Mouse (Mus musculus): ENCODE data around the gene Nrip1. TPM values are rescaled to one million over a fixed set of nuclear protein-coding genes. Genes with fewer than 3 reads are reported as not detected.

Gene Nrip1
- 10 to 100 TPM; 20.6 to 32.3 TPM for total RNA-seq (2021)
- 3.1 and 6.7 TPM in 2 replicates for polyA plus RNA-seq (2012; rRNA removed)
- long read RNA-seq, partial matches to known transcripts, result 0 of 1 reads
- long read RNA-seq, other reads (novel, unspliced or antisense), result 1 of 1 reads

DNA sequence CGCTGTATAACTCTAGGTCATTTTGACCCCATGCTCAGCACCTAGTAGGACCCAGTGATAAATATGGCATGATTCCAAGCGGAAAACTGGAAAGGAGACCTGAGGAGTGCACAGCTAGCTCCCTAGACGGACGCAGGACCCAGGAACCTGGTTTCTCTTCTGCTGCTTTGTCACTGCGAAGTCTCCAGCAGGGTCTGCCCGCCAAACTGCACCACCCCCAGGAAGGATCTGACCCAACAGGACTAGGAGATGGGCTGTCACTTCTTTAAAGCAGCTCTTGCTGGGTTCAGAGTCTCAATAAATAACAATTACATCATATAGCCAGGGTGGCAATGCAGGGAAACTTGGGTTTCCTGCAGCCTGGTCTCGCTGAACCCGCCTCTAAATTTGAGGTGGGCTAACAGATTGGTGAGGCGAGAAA, at the start of gene Nrip1:
Gene Nrip1, minus strand, starts transcription at position 157 of the 421 bp plus-strand sequence.
- intact Hi-C loops (cut with DNase I), result loop anchor here (2.0 to 10.0 kb wide), 8 partner anchors 51 to 606 kb away; partner anchors contain the start of gene Hspa13
- Histone ChIP-seq H3K9ac (ENCODE audit: low read depth, low read length) (peak within 1 kb of the TSS; percentile 99), H3K4me3 (peak within 1 kb of the TSS; percentile 75), H3K36me3 (ENCODE audit: control insufficient read depth, insufficient read depth, low read length) (peaks cover 15% of the 10 kb centered on the region), H3K27me3 (ENCODE audit: control insufficient read depth, insufficient read depth, low read length) (no peaks in the 10 kb centered on the region), H3K27ac (peak within 1 kb of the TSS; percentile 99), H3K79me2 (replicated peaks; ENCODE audit: control insufficient read depth, insufficient read depth, low read length) (peaks cover 3% of the 10 kb centered on the region), H3K4me1 (ENCODE audit: control insufficient read depth, insufficient read depth, low read length) (peaks cover 7% of the 10 kb centered on the region)
- TF ChIP-seq EP300 (IDR thresholded peaks at IDR 0.05; ENCODE audit: insufficient read depth, low read depth, low read length) (0 out of 2 replicates have a peak, but pooled peaks have one; percentile 26), CTCF (IDR thresholded peaks at IDR 0.05) (no peak), POLR2A (IDR thresholded peaks at IDR 0.05; ENCODE audit: insufficient read depth, low read depth, low read length) (peak; percentile 84)
- DNase-seq, result peak in 1 of 2 experiments; percentile 77
- WGBS, result under 1% methylated on average over 9 of the region's 9 CpGs

- intact Hi-C loops (cut with DNase I), result no loop called here
- Histone ChIP-seq H3K4me1 (ENCODE audit: control insufficient read depth, insufficient read depth, low read length) (no peaks in the 10 kb centered on the region), H3K79me2 (replicated peaks; ENCODE audit: control insufficient read depth, insufficient read depth, low read length) (no peaks in the 10 kb centered on the region), H3K9ac (ENCODE audit: low read depth, low read length) (no peak overlapping the region), H3K27me3 (ENCODE audit: control insufficient read depth, insufficient read depth, low read length) (no peaks in the 10 kb centered on the region), H3K36me3 (ENCODE audit: control insufficient read depth, insufficient read depth, low read length) (no peaks in the 10 kb centered on the region), H3K27ac (no peak overlapping the region), H3K4me3 (no peak overlapping the region)
- no peak for DNase-seq
- 90% methylated on average over 1 of the region's 1 CpGs for WGBS
- TF ChIP-seq CTCF (IDR thresholded peaks at IDR 0.05) (no peak), EP300 (IDR thresholded peaks at IDR 0.05; ENCODE audit: insufficient read depth, low read depth, low read length) (no peak), POLR2A (IDR thresholded peaks at IDR 0.05; ENCODE audit: insufficient read depth, low read depth, low read length) (no peak)
Measured at GRCm38 (mm10) chr16:76422531-76422930, 48.9 kb upstream of the Nrip1 start.

DNA sequence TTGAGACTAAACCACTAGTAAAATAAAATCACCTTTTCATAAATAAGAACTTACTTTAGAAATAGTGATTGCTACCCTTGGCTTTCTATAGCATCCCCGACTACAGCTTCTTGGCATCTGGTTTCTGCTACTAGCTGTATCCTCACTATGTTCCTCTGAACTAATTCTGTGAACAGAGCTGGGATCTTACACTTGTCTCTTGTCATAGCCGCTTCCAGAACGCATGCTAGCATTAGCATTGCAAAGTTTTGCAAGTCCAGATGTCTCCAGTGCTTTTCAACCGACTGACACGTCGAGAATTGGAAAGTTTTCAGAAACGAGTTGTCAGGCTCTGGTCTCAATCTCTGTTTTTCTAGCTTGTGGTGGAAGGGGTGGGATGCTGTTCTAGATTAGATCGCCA, 46.2 kb upstream of the Nrip1 start:
- no peak overlapping the region for H3K4me3 ChIP-seq
- no peak overlapping the region for H3K9ac ChIP-seq (ENCODE audit: low read depth, low read length)
- no peak for DNase-seq
- no peaks in the 10 kb centered on the region for H3K79me2 ChIP-seq (replicated peaks; ENCODE audit: control insufficient read depth, insufficient read depth, low read length)
- H3K27ac ChIP-seq, result no peak overlapping the region
- WGBS, result 41% methylated on average over 8 of the region's 8 CpGs
- no peaks in the 10 kb centered on the region for H3K27me3 ChIP-seq (ENCODE audit: control insufficient read depth, insufficient read depth, low read length)
- H3K36me3 ChIP-seq (ENCODE audit: control insufficient read depth, insufficient read depth, low read length), result no peaks in the 10 kb centered on the region
- TF ChIP-seq EP300 (IDR thresholded peaks at IDR 0.05; ENCODE audit: insufficient read depth, low read depth, low read length) (no peak), CTCF (IDR thresholded peaks at IDR 0.05) (no peak), POLR2A (IDR thresholded peaks at IDR 0.05; ENCODE audit: insufficient read depth, low read depth, low read length) (no peak)
- intact Hi-C loops (cut with DNase I), result no loop called here
- no peaks in the 10 kb centered on the region for H3K4me1 ChIP-seq (ENCODE audit: control insufficient read depth, insufficient read depth, low read length)

- Histone ChIP-seq H3K27ac (no peak overlapping the region), H3K4me1 (ENCODE audit: control insufficient read depth, insufficient read depth, low read length) (no peaks in the 10 kb centered on the region), H3K79me2 (replicated peaks; ENCODE audit: control insufficient read depth, insufficient read depth, low read length) (no peaks in the 10 kb centered on the region), H3K36me3 (ENCODE audit: control insufficient read depth, insufficient read depth, low read length) (no peaks in the 10 kb centered on the region), H3K4me3 (no peak overlapping the region), H3K9ac (ENCODE audit: low read depth, low read length) (no peak overlapping the region), H3K27me3 (ENCODE audit: control insufficient read depth, insufficient read depth, low read length) (no peaks in the 10 kb centered on the region)
- no peak for TF ChIP-seq POLR2A (IDR thresholded peaks at IDR 0.05; ENCODE audit: insufficient read depth, low read depth, low read length)
- intact Hi-C loops (cut with DNase I), result no loop called here
- no peak for DNase-seq
- WGBS, result 94% methylated on average over 2 of the region's 2 CpGs
Measured at GRCm38 (mm10) chr16:76416477-76416876, 42.9 kb upstream of the Nrip1 start.

DNA sequence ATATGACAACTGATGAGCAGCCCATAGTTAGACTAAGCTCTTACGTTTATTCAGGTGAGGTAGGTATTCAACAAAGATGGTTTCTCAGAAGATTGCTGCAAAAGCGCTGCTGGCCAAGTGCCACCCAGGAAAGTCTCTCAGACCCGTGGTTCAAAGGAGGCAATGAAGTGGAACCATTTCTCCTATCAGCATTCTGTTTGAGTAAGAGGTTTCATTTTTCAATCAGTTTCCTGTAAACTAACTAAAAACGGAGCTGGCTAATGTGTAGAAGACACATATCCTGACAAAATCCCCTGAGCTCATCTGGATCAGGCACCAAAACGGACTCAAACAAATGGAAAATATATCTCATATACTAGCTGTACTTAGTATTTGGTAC, 42.4 kb upstream of the Nrip1 start:
- Histone ChIP-seq H3K27ac (no peak overlapping the region), H3K79me2 (replicated peaks; ENCODE audit: control insufficient read depth, insufficient read depth, low read length) (no peaks in the 10 kb centered on the region), H3K4me3 (no peak overlapping the region), H3K36me3 (ENCODE audit: control insufficient read depth, insufficient read depth, low read length) (no peaks in the 10 kb centered on the region), H3K27me3 (ENCODE audit: control insufficient read depth, insufficient read depth, low read length) (no peaks in the 10 kb centered on the region), H3K9ac (ENCODE audit: low read depth, low read length) (no peak overlapping the region), H3K4me1 (ENCODE audit: control insufficient read depth, insufficient read depth, low read length) (no peaks in the 10 kb centered on the region)
- no peak for DNase-seq
- no peak for TF ChIP-seq CTCF (IDR thresholded peaks at IDR 0.05)
- no peak for TF ChIP-seq EP300 (IDR thresholded peaks at IDR 0.05; ENCODE audit: insufficient read depth, low read depth, low read length)
- TF ChIP-seq POLR2A (IDR thresholded peaks at IDR 0.05; ENCODE audit: insufficient read depth, low read depth, low read length), result no peak
- intact Hi-C loops (cut with DNase I), result no loop called here
- 72% methylated on average over 5 of the region's 5 CpGs for WGBS

DNA sequence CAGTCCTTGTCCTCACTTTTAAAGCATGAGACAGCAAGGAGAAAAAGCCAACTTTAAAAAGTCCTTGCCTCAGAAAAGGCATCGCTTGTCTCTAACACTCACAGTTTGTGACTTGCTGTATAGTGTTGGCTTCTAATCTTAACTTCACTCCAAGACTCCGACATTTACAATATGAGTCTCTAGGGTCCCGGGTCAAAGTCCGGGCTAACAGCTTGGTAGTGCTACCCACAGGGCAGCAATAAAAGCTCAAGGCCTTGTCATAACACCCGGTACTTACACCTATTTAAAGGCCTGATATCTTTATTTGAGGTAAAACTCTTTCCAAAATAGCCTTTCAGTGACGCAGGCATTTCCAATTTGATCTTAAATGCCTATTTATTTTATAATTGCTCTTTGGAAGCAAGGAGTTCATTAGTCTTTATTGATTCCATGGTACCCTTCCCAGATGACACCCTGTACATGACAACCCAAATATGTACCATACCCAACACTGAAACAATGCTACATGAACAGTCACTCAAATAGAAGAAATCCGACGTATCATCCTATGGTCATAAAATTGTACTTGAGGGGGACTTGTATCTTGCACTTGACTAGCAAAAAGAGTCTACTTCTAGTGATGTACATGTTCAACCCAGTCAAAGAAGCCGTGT, 41.9 kb upstream of the Nrip1 start:
- H3K27me3 ChIP-seq (ENCODE audit: control insufficient read depth, insufficient read depth, low read length), result no peaks in the 10 kb centered on the region
- intact Hi-C loops (cut with DNase I), result no loop called here
- DNase-seq, result no peak
- 91% methylated on average over 9 of the region's 9 CpGs for WGBS
- no peaks in the 10 kb centered on the region for H3K36me3 ChIP-seq (ENCODE audit: control insufficient read depth, insufficient read depth, low read length)
- TF ChIP-seq POLR2A (IDR thresholded peaks at IDR 0.05; ENCODE audit: insufficient read depth, low read depth, low read length) (no peak), EP300 (IDR thresholded peaks at IDR 0.05; ENCODE audit: insufficient read depth, low read depth, low read length) (no peak), CTCF (IDR thresholded peaks at IDR 0.05) (no peak)
- H3K27ac ChIP-seq, result no peak overlapping the region
- no peak overlapping the region for H3K4me3 ChIP-seq
- H3K9ac ChIP-seq (ENCODE audit: low read depth, low read length), result no peak overlapping the region
- H3K79me2 ChIP-seq (replicated peaks; ENCODE audit: control insufficient read depth, insufficient read depth, low read length), result no peaks in the 10 kb centered on the region
- H3K4me1 ChIP-seq (ENCODE audit: control insufficient read depth, insufficient read depth, low read length), result no peaks in the 10 kb centered on the region

Measured in heart, adult 2 months (tissue).